Mouse (Mus musculus) liver, adult 2 months (tissue): ENCODE results near the gene Gm13119.
"Not testable (repeated sequence)": the region's sequence is repeated elsewhere in the genome, so short reads cannot be mapped to it uniquely, and the experiment has no call there.

Experiments used
- CTCF ChIP-seq: fragments of 200-500 bp; IDR thresholded peaks from 2 replicates; pipeline ENCODE4 v1.5.1; 2011; ENCODE audit warnings: low read depth, low read length, control low read depth
- POLR2A ChIP-seq: fragments of 200-500 bp; IDR thresholded peaks from 2 replicates; pipeline ENCODE4 v1.6.1; 2011; ENCODE audit warnings: low read length, control low read depth; ENCODE audit not compliant: insufficient read depth; ENCODE audit errors: extremely low read depth

GRCm38 (mm10) chr4:144329949-144330348, 27.8 kb upstream of the Gm13119 start, which contains the start of gene Gm13128:
- TF ChIP-seq CTCF, POLR2A: not testable (repeated sequence)
